Mouse (Mus musculus) olfactory bulb, adult 2 months (tissue): ENCODE data around the gene Krt78. TPM values are rescaled to one million over a fixed set of nuclear protein-coding genes. Genes with fewer than 3 reads are reported as not detected.
"Not testable (repeated sequence)": the region's sequence is repeated elsewhere in the genome, so short reads cannot be mapped to it uniquely, and the experiment has no call there.

Source experiments
- H3K27ac ChIP-seq: fragments of 200-500 bp; 2 replicates; pipeline ENCODE4 v1.5.1; 2012; ENCODE audit warnings: low read depth, low read length; ENCODE audit not compliant: insufficient read depth
- H3K4me1 ChIP-seq: fragments of 200-500 bp; 2 replicates; pipeline ENCODE4 v1.6.1; 2012; ENCODE audit warnings: low read length; ENCODE audit not compliant: control insufficient read depth, insufficient read depth
- H3K4me3 ChIP-seq: fragments of 200-500 bp; 2 replicates; pipeline ENCODE4 v1.5.1; 2012; ENCODE audit warnings: mild to moderate bottlenecking, low read depth, low read length, moderate library complexity; ENCODE audit not compliant: insufficient read depth
- CTCF ChIP-seq: fragments of 200-500 bp; IDR thresholded peaks from 2 replicates; pipeline ENCODE4 v1.5.1; 2012; ENCODE audit warnings: low read depth, mild to moderate bottlenecking, low read length, moderate library complexity; ENCODE audit not compliant: insufficient read depth
- POLR2A ChIP-seq: fragments of 200-500 bp; IDR thresholded peaks from 2 replicates; pipeline ENCODE4 v1.6.1; 2012; ENCODE audit warnings: mild to moderate bottlenecking, low read depth, low read length, moderate library complexity; ENCODE audit not compliant: insufficient read depth
- WGBS: fragments of 180-500 bp; shearing (Covaris S2); methylation state at CpG from one replicate; pipeline ENCODE4 v1.1.7; 2018; 5-methylcytosine and 5-hydroxymethylcytosine counted together
- polyA plus RNA-seq: library from polyadenylated mRNA; stranded (reverse); fragments of >200 nt; gene quantifications from 2 replicates; pipeline ENCODE4 v1.2.4, GENCODE M21; 2012; ENCODE audit warnings: low replicate concordance; ENCODE audit not compliant: missing spikeins, insufficient read depth, insufficient read length

The Krt78 gene
- polyA plus RNA-seq: not detected in 2 replicates

GRCm38 (mm10) chr15:101954187-101954586, at the start of gene Krt78:
TSS of gene Krt78 (minus strand) at chr15:101954287.
- H3K4me3 ChIP-seq: no peak within 1 kb of the TSS
- WGBS: 87% methylated on average over 9 of the region's 9 CpGs
- no peaks in the 10 kb centered on the region for H3K4me1 ChIP-seq
- H3K27ac ChIP-seq: no peak within 1 kb of the TSS
- no peak for TF ChIP-seq CTCF
- TF ChIP-seq POLR2A: no peak

DNA sequence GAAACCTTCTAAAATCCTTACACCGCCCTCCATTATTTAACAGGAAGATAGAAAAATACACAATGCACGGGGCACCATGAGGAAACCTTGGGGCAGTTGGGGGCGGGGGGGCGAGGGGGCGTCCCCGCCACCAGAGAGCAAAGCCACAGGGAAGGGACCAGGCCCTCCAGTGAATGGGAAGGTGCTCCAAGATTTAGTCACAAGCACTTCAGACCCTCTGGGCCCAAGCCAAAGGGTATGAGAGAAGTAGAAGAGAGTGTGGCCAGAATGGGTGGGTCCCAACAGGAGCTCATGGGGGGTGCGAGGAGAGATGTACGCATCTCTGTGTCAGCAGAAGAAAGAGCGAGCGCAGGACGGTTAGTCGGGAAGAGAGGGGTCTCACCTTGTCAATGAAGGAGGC, 49.4 kb upstream of the Krt78 start:
- Histone ChIP-seq H3K4me3 (no peak overlapping the region), H3K4me1 (peaks cover 11% of the 10 kb centered on the region), H3K27ac (no peak overlapping the region)
- WGBS: 46% methylated on average over 12 of the region's 12 CpGs
- TF ChIP-seq CTCF (no peak), POLR2A (no peak)

DNA sequence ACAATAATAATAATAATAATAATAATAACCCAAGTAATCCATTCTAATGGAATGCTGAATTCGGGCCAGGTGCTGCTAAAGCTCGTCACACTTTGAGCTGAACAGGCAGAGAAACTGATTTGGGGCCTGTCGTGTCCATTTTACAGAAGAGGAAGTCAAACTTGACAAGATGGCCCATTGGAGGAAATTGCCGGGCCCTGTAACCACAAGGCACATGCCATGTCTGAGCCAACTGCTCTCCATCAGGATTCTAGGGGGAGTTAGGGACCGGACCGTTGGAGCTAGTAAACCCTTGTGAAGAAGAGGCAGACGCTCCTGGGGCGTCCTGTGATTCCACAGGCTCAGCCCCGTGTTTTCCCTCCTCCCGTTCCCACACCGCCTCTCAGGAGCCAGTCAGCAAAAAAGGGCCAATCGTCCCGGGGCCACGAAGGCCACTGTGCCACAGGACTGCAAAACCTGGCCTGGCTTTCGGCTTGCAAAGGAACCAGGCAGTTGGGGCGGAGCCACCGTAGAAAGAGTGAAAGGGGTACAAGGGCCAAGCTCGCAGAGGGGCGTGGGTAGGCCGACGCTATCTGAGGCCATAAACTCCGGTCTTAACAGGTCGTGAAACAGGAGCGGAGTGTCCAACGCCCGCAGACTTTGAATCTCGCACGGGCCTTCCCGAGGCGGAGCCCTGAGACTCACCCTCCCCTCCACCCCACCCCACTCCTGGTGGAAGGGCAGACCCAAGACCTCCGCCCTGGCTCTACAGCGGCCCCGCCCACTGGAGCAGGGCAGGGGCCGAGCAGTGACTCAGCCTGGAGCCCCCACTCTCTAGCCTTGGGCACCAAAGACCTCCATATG, 48.8 kb upstream of the Krt78 start:
- TF ChIP-seq CTCF (no peak), POLR2A (no peak)
- H3K4me1 ChIP-seq: peaks cover 8% of the 10 kb centered on the region
- no peak overlapping the region for H3K27ac ChIP-seq
- 21% methylated on average over 34 of the region's 34 CpGs for WGBS
- H3K4me3 ChIP-seq: peak overlapping the region; percentile 7; the same call in 1 of the 2 replicates

GRCm38 (mm10) chr15:101999676-102000335, 45.7 kb upstream of the Krt78 start:
- Histone ChIP-seq H3K27ac (no peak overlapping the region), H3K4me1 (peaks cover 6% of the 10 kb centered on the region; the same call in 1 of the 2 replicates), H3K4me3 (no peak overlapping the region)
- WGBS: 94% methylated on average over 11 of the region's 11 CpGs
- TF ChIP-seq CTCF (no peak), POLR2A (no peak)

DNA sequence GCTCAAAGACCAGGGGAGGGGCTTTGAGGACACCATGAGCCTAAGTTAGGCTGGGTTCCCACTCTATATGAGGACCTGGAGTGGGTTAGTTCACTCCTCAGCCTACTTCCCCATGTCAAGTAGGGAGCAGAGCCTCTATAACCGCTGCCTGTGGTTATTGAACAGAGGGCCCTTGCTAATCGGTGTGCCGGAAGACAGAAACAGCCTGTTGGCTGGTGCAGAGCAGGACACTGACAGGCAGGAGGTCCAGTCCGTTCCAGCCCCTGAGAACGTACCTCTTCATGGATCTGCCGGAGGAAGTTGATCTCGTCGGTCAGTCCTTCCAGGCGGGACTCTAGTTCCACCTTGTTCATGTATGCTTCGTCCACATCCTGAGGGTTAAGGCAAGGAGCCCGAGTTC, 45.1 kb upstream of the Krt78 start:
- Histone ChIP-seq H3K4me1 (peaks cover 6% of the 10 kb centered on the region; the same call in 1 of the 2 replicates), H3K4me3 (no peak overlapping the region), H3K27ac (no peak overlapping the region)
- 86% methylated on average over 11 of the region's 11 CpGs for WGBS
- no peak for TF ChIP-seq POLR2A
- TF ChIP-seq CTCF: no peak

- not testable (repeated sequence) for H3K4me3 ChIP-seq, H3K27ac ChIP-seq
- WGBS: 79% methylated on average over 11 of the region's 11 CpGs
These were observed 42.5 kb upstream of the Krt78 start for GRCm38 (mm10) chr15:101996450-101997078.

GRCm38 (mm10) chr15:101995484-101996236, 41.6 kb upstream of the Krt78 start:
- TF ChIP-seq POLR2A: no peak
- TF ChIP-seq CTCF: no peak
- Histone ChIP-seq H3K27ac (no peak overlapping the region), H3K4me1 (no peaks in the 10 kb centered on the region; the same call in 1 of the 2 replicates), H3K4me3 (no peak overlapping the region)
- 68% methylated on average over 4 of the region's 4 CpGs for WGBS

More at GRCm38 (mm10) chr15:101996450-101997078, 42.5 kb upstream of the Krt78 start:
- not testable (repeated sequence) for H3K4me1 ChIP-seq

DNA sequence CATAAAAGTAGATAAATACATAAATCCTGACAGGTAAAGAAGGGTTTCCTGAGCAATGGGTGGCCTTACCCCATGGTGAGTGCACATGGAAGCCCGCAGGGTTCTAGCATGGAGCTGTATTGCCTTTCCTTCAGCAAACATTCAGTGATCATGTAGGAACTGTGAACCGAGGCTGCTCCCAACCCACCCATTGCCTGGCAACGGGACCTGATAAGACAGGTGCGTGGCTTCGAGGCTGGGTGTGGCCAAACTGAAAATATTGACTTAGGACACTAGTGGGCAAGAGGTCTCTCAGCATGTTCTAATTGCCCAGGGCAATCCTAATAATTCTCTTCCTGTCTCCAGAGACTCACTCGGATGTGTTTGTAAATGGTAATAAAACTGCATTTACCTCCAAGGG, 40.3 kb upstream of the Krt78 start:
- H3K27ac ChIP-seq: no peak overlapping the region
- TF ChIP-seq CTCF: no peak
- TF ChIP-seq POLR2A: no peak
- H3K4me3 ChIP-seq: no peak overlapping the region
- WGBS: 93% methylated on average over 6 of the region's 6 CpGs
- no peaks in the 10 kb centered on the region; the same call in 1 of the 2 replicates for H3K4me1 ChIP-seq

DNA sequence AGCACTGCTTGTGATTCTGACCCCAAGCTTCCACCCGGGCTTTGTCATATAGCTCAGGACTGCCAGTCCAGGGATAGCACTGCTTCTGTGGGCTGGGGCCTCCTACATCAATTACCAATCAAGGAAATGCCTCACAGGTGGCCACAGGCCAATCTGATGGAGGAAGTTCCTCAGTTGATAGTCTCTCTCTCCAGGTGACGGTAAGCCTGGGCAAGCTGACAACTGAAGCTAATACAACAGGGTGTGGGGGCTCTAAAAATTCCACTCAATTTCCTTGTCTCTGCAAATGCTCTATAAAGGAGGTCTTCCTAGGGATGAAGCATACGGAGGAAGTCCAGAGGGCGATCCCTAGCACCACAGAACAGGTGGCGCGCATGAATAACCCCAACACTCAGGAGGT, 36.9 kb upstream of the Krt78 start:
- 92% methylated on average over 6 of the region's 6 CpGs for WGBS
- no peaks in the 10 kb centered on the region for H3K4me1 ChIP-seq
- H3K4me3 ChIP-seq: no peak overlapping the region
- TF ChIP-seq POLR2A (no peak), CTCF (no peak)
- H3K27ac ChIP-seq: no peak overlapping the region
